Mouse (Mus musculus): ENCODE measurements around the gene Nr1h2.

- no peak for TF ChIP-seq CTCF (IDR thresholded peaks at IDR 0.05)
- TF ChIP-seq EP300 (IDR thresholded peaks at IDR 0.05; ENCODE audit: insufficient read depth, low read depth, low read length), result no peak
Observed at GRCm38 (mm10) chr7:44564486-44564885, 10.7 kb upstream of the Nr1h2 start.

All from heart, adult 2 months (tissue).